Mouse (Mus musculus): ENCODE measurements around the gene Snrpb2.

Snrpb2 gene

GRCm38 (mm10) chr2:143062812-143063792 lies at the start of gene Snrpb2:
Gene Snrpb2 (plus strand): TSS chr2:143063039.
- peak; percentile 98 for DNase-seq

GRCm38 (mm10) chr2:143013057-143013456 lies 49.8 kb upstream of the Snrpb2 start:
- peak; percentile 88 for DNase-seq

GRCm38 (mm10) chr2:143018084-143018483 lies 44.8 kb upstream of the Snrpb2 start:
- no peak for DNase-seq

GRCm38 (mm10) chr2:143018591-143019130 lies 44.2 kb upstream of the Snrpb2 start:
- no peak for DNase-seq

- DNase-seq: no peak
Observed at GRCm38 (mm10) chr2:143019727-143020126, 43.1 kb upstream of the Snrpb2 start.

- DNase-seq: no peak
Observed at GRCm38 (mm10) chr2:143023331-143023730, 39.5 kb upstream of the Snrpb2 start.

- no peak for DNase-seq
Observed at GRCm38 (mm10) chr2:143024226-143024625, 38.6 kb upstream of the Snrpb2 start.

- no peak for DNase-seq
Observed at GRCm38 (mm10) chr2:143031283-143031682, 31.6 kb upstream of the Snrpb2 start.

- no peak for DNase-seq
Observed at GRCm38 (mm10) chr2:143032378-143033255, 30.2 kb upstream of the Snrpb2 start.

- DNase-seq: no peak
Observed at GRCm38 (mm10) chr2:143034350-143035085, 28.3 kb upstream of the Snrpb2 start.

- peak; percentile 94 for DNase-seq
Observed at GRCm38 (mm10) chr2:143035086-143035593, 27.7 kb upstream of the Snrpb2 start.

- no peak for DNase-seq
Observed at GRCm38 (mm10) chr2:143041596-143041995, 21.2 kb upstream of the Snrpb2 start.

- no peak for DNase-seq
Observed at GRCm38 (mm10) chr2:143055251-143055650, 7.6 kb upstream of the Snrpb2 start.

GRCm38 (mm10) chr2:143056736-143057135 lies 6.1 kb upstream of the Snrpb2 start:
- DNase-seq: no peak

- DNase-seq: peak; percentile 35
Observed at GRCm38 (mm10) chr2:143062432-143062811, 417 bp upstream of the Snrpb2 start.

- DNase-seq: peak; percentile 66
Observed at GRCm38 (mm10) chr2:143065914-143066313, 3.1 kb downstream of the Snrpb2 start.

- DNase-seq: no peak
Observed at GRCm38 (mm10) chr2:143078198-143078851, 15.5 kb downstream of the Snrpb2 start, which contains the start of gene Otor. Gene Otor (plus strand): TSS chr2:143078473.

- peak; percentile 91 for DNase-seq
Observed at GRCm38 (mm10) chr2:143081693-143082092, 18.9 kb downstream of the Snrpb2 start.

- no peak for DNase-seq
Observed at GRCm38 (mm10) chr2:143084852-143085397, 22.1 kb downstream of the Snrpb2 start.

- peak; percentile 64 for DNase-seq
Observed at GRCm38 (mm10) chr2:143089866-143090265, 27.0 kb downstream of the Snrpb2 start.

- DNase-seq: peak; percentile 90
Observed at GRCm38 (mm10) chr2:143093726-143094125, 30.9 kb downstream of the Snrpb2 start.

Measured in heart, adult 11 months (tissue).